ENCODE assay signal across 25 mouse cellular contexts in genomic region chr10:123209517-123209916, GRCm38 (mm10). TPM values are rescaled to one million over a fixed set of nuclear protein-coding genes. Genes with fewer than 3 reads are reported as not detected.
DNase-seq lines count a peak whose midpoint lies in the region; ATAC-seq and TF ChIP-seq lines count a peak whose summit lies in the region.
"Had no signal": no experiment of that assay in that cellular context is flagged by ENCODE, and none has a peak within 500 bp of the region (broad histone marks: within the 10 kb centered on the region; RNA-seq: fewer than 3 reads in every experiment).

No protein-coding gene starts in this region.

- peaks cover 0 to 11% of the 10 kb centered on the region in 2 experiments; a peak in 3 of 4 replicates for H3K4me1 ChIP-seq in CH12.LX (ENCODE audit: control insufficient read depth in 1 of 2, insufficient read depth in 2 of 2)
- H3K4me1 ChIP-seq in MEL (ENCODE audit: control insufficient read depth in 1 of 2, insufficient read depth in 2 of 2, low read length in 2 of 2): no peaks in the 10 kb centered on the region
- no peaks in the 10 kb centered on the region for H3K4me1 ChIP-seq in embryonic facial prominence, embryonic 10.5 days
- H3K4me1 ChIP-seq: embryonic facial prominence, embryonic 15.5 days; forebrain, embryonic 12.5 days; hindbrain, embryonic 13.5 days had no signal

- H3K9me3 ChIP-seq in CH12.LX (replicated peaks; ENCODE audit: low read length) (no peaks in the 10 kb centered on the region), MEL (replicated peaks; ENCODE audit: insufficient read depth, low read length) (no peaks in the 10 kb centered on the region)
- H3K9me3 ChIP-seq in embryonic facial prominence, embryonic 10.5 days: no peaks in the 10 kb centered on the region
- H3K9me3 ChIP-seq: embryonic facial prominence, embryonic 15.5 days; forebrain, embryonic 12.5 days; G1E; hindbrain, embryonic 13.5 days had no signal

- H3K4me3 ChIP-seq in CH12.LX (replicated peaks in 1 of 3; ENCODE audit: low read depth in 2 of 3, low read length in 2 of 3, poor library complexity in 1 of 3): no peak overlapping the region
- H3K4me3 ChIP-seq in MEL (ENCODE audit: control insufficient read depth in 1 of 2, insufficient read depth in 1 of 2, low read depth in 2 of 2, low read length in 2 of 2): peak overlapping the region in 1 of 2 experiments; percentile 43; a peak in 1 of 4 replicates
- no peak overlapping the region for H3K4me3 ChIP-seq in embryonic facial prominence, embryonic 10.5 days
- H3K4me3 ChIP-seq: embryonic facial prominence, embryonic 15.5 days; erythroblast, embryonic 14.5 days; forebrain, embryonic 12.5 days; hindbrain, embryonic 13.5 days had no signal

- H3K4me2 ChIP-seq in CH12.LX (ENCODE audit: insufficient read depth, low read depth, poor library complexity, severe bottlenecking): peak overlapping the region; percentile 4
- H3K4me2 ChIP-seq: embryonic facial prominence, embryonic 15.5 days; forebrain, embryonic 12.5 days; hindbrain, embryonic 13.5 days had no signal

- no peak for TF ChIP-seq POLR2A in CH12.LX (IDR thresholded peaks at IDR 0.05; ENCODE audit: low read depth, low read length)
- no peak for TF ChIP-seq POLR2A in MEL (IDR thresholded peaks at IDR 0.05; ENCODE audit: control insufficient read depth in 1 of 2, insufficient read depth in 1 of 2, low read depth in 1 of 2, low read length in 2 of 2, poor library complexity in 1 of 2)

- no peaks in the 10 kb centered on the region for H3K79me2 ChIP-seq in CH12.LX (replicated peaks; ENCODE audit: control insufficient read depth, extremely low read depth, insufficient read depth, poor library complexity, severe bottlenecking)
- no peaks in the 10 kb centered on the region for H3K79me2 ChIP-seq in MEL (ENCODE audit: control insufficient read depth, insufficient read depth, low read length, poor library complexity)

- no peak for DNase-seq in CH12.LX (ENCODE audit: extremely low read depth)
- DNase-seq in MEL (ENCODE audit: low read depth, low spot score): peak; percentile 23
- DNase-seq in T-cell, adult 2 months (ENCODE audit: low spot score): no peak
- DNase-seq in embryonic facial prominence, embryonic 10.5 days (ENCODE audit: low spot score): no peak
- no peak for DNase-seq in thymus, postnatal 14 days
- no peak for DNase-seq in spleen, postnatal 4 days (ENCODE audit: low spot score in 2 of 2)
- DNase-seq: adrenal gland, postnatal 10 days; cerebellum, adult 18-20 months; cerebellum, adult 9-11 months; cerebellum, postnatal 36 days; gastrocnemius, postnatal 14 days; heart, postnatal 10 days; heart, postnatal 4 days had no signal

- ATAC-seq in erythroid progenitor cell, adult 5-6 weeks (replicated peaks; ENCODE audit: low FRiP score, poor library complexity, severe bottlenecking): 0 out of 2 replicates have a peak, but pooled peaks have one; percentile 30
- ATAC-seq in megakaryocyte progenitor cell, adult 5-6 weeks (replicated peaks; ENCODE audit: poor library complexity): peak; percentile 75
- ATAC-seq: forebrain, embryonic 16.5 days; hindbrain, postnatal 0 days; Patski had no signal

- WGBS in embryonic facial prominence, embryonic 10.5 days: 76% methylated on average over 8 of the region's 8 CpGs

- H3K27me3 ChIP-seq in CH12.LX (replicated peaks) (no peaks in the 10 kb centered on the region), MEL (ENCODE audit: control insufficient read depth in 1 of 2, insufficient read depth in 2 of 2, low read length in 2 of 2) (no peaks in the 10 kb centered on the region)
- H3K27me3 ChIP-seq in embryonic facial prominence, embryonic 10.5 days (replicated peaks; ENCODE audit: low read depth, poor library complexity, severe bottlenecking): no peaks in the 10 kb centered on the region
- H3K27me3 ChIP-seq: embryonic facial prominence, embryonic 15.5 days; forebrain, embryonic 12.5 days; hindbrain, embryonic 13.5 days had no signal

- TF ChIP-seq CTCF in CH12.LX (conservative IDR thresholded peaks at IDR 0.05 in 1 of 2, IDR thresholded peaks at IDR 0.05 in 1 of 2; ENCODE audit: low read depth in 2 of 2, low read length in 2 of 2) (no peak), MEL (IDR thresholded peaks at IDR 0.05 in 2 of 3, conservative IDR thresholded peaks at IDR 0.05 in 1 of 3; ENCODE audit: control insufficient read depth in 1 of 3, insufficient read depth in 1 of 3, low read depth in 2 of 3, low read length in 3 of 3, poor library complexity in 1 of 3, severe bottlenecking in 1 of 3) (no peak)

- H3K27ac ChIP-seq in CH12.LX (ENCODE audit: insufficient read depth, low read depth) (no peak overlapping the region), MEL (ENCODE audit: control insufficient read depth, low read depth, low read length) (no peak overlapping the region)
- H3K27ac ChIP-seq in embryonic facial prominence, embryonic 10.5 days (replicated peaks): no peak overlapping the region
- H3K27ac ChIP-seq: embryonic facial prominence, embryonic 15.5 days; forebrain, embryonic 12.5 days; hindbrain, embryonic 13.5 days; hindbrain, postnatal 0 days had no signal

- in situ Hi-C loops in CH12.LX (cut with MboI; ENCODE audit: low pct_ligation_motif_present, low pct_unique_long_range_greater_than_20kb, low sequenced_read_pairs): no loop called here

- no peak overlapping the region for H3K9ac ChIP-seq in CH12.LX (ENCODE audit: insufficient read depth, low read depth)
- peak overlapping the region; percentile 43 for H3K9ac ChIP-seq in MEL (ENCODE audit: control insufficient read depth, low read depth, low read length, poor library complexity, severe bottlenecking)
- H3K9ac ChIP-seq: embryonic facial prominence, embryonic 15.5 days; forebrain, embryonic 12.5 days; hindbrain, embryonic 13.5 days had no signal

- TF ChIP-seq RAD21 in CH12.LX (IDR thresholded peaks at IDR 0.05; ENCODE audit: low read depth, low read length): no peak
- no peak for TF ChIP-seq RAD21 in MEL (IDR thresholded peaks at IDR 0.05; ENCODE audit: low read depth, low read length)

- dilution Hi-C loops in CH12.LX (cut with MboI; ENCODE audit: extremely low pct_ligation_motif_present, extremely low pct_unique_long_range_greater_than_20kb, low sequenced_read_pairs): no loop called here

- TF ChIP-seq EP300 in CH12.LX (IDR thresholded peaks at IDR 0.05; ENCODE audit: low read length) (no peak), MEL (IDR thresholded peaks at IDR 0.05; ENCODE audit: low read depth in 1 of 2, low read length in 2 of 2) (no peak)

- H3K36me3 ChIP-seq in CH12.LX (replicated peaks in 1 of 2; ENCODE audit: control insufficient read depth in 1 of 2, insufficient read depth in 1 of 2, low read length in 1 of 2) (no peaks in the 10 kb centered on the region), MEL (ENCODE audit: control insufficient read depth in 1 of 2, insufficient read depth in 2 of 2, low read length in 2 of 2) (no peaks in the 10 kb centered on the region)
- H3K36me3 ChIP-seq in embryonic facial prominence, embryonic 10.5 days (replicated peaks): no peaks in the 10 kb centered on the region
- H3K36me3 ChIP-seq: embryonic facial prominence, embryonic 15.5 days; forebrain, embryonic 12.5 days; G1E; hindbrain, embryonic 13.5 days had no signal

TF ChIP-seq in CH12.LX, 34 proteins besides CTCF, POLR2A, EP300 and RAD21:
- TF ChIP-seq ZKSCAN1 (IDR thresholded peaks at IDR 0.05; ENCODE audit: borderline replicate concordance, low read depth, low read length) (no peak), NRF1 (IDR thresholded peaks at IDR 0.05; ENCODE audit: low read depth, low read length) (no peak), ZC3H11A (IDR thresholded peaks at IDR 0.05; ENCODE audit: low read depth, low read length) (no peak), MAZ (IDR thresholded peaks at IDR 0.05; ENCODE audit: low read depth, low read length) (no peak), USF2 (conservative IDR thresholded peaks at IDR 0.05; ENCODE audit: low read depth, low read length) (no peak)

TF ChIP-seq in MEL, 35 proteins besides CTCF, POLR2A, EP300 and RAD21:
- TF ChIP-seq GABPA (IDR thresholded peaks at IDR 0.05; ENCODE audit: low read depth, low read length) (no peak), ZNF384 (IDR thresholded peaks at IDR 0.05; ENCODE audit: low read depth, low read length) (peak; percentile 41; the same call in 1 of the 2 replicates)

RNA-seq across cellular contexts. Expression of gene Usp15, which starts 12.7 kb away (rescaled TPM):
- total RNA-seq in CH12.LX (2012; rRNA removed) (65.4 and 83.5 TPM in 2 replicates), CH12.LX (2014; rRNA removed) (124 and 146 TPM in 2 replicates), MEL (2012; rRNA removed) (98.2 and 118 TPM in 2 replicates)
- polyA plus RNA-seq in CH12.LX (2012; ENCODE audit: insufficient read length, low read depth) (113 and 117 TPM in 2 replicates), MEL (2012; ENCODE audit: insufficient read depth in 1 of 2, insufficient read length in 2 of 2, low read depth in 1 of 2, low replicate concordance in 2 of 2, missing spikeins in 1 of 2) (100 to 1,000 TPM; 117 to 150 TPM)
- 405 and 417 TPM in 2 replicates for total RNA-seq in erythroid progenitor cell, adult 5-6 weeks (2015; ENCODE audit: low replicate concordance)
- total RNA-seq in erythroid progenitor cell, adult 5-6 weeks (2017; ENCODE audit: low replicate concordance): 704 and 813 TPM in 2 replicates
- 129 and 132 TPM in 2 replicates for total RNA-seq in megakaryocyte progenitor cell, adult 5-6 weeks (2015)
- total RNA-seq in megakaryocyte progenitor cell, adult 5-6 weeks (2017): 170 and 218 TPM in 2 replicates
- polyA plus RNA-seq in embryonic facial prominence, embryonic 10.5 days (2016; fragmentation: Nextera tagmentation; extraction: Ambion mirVana): 79.1 and 86.5 TPM in 2 replicates

RNA-seq across cellular contexts. Expression of gene Fam19a2, which starts 54.3 kb away (rescaled TPM):
- total RNA-seq in CH12.LX (2012; rRNA removed) (not detected in 2 replicates), CH12.LX (2014; rRNA removed) (not detected in 2 replicates), MEL (2012; rRNA removed) (not detected in 2 replicates)
- polyA plus RNA-seq in CH12.LX (2012; ENCODE audit: insufficient read length, low read depth) (not detected in 2 replicates), MEL (2012; ENCODE audit: insufficient read depth in 1 of 2, insufficient read length in 2 of 2, low read depth in 1 of 2, low replicate concordance in 2 of 2, missing spikeins in 1 of 2) (not detected)
- total RNA-seq in erythroid progenitor cell, adult 5-6 weeks (2015; ENCODE audit: low replicate concordance): not detected in 2 replicates
- total RNA-seq in erythroid progenitor cell, adult 5-6 weeks (2017; ENCODE audit: low replicate concordance): not detected in 2 replicates
- not detected in 2 replicates for total RNA-seq in megakaryocyte progenitor cell, adult 5-6 weeks (2015)
- not detected in 2 replicates for total RNA-seq in megakaryocyte progenitor cell, adult 5-6 weeks (2017)
- 2.5 and 5.1 TPM in 2 replicates for polyA plus RNA-seq in embryonic facial prominence, embryonic 10.5 days (2016; fragmentation: Nextera tagmentation; extraction: Ambion mirVana)
- total RNA-seq: gastrocnemius, adult 18-20 months had no signal
- polyA plus RNA-seq: G1E; gonadal fat pad, adult 2 months had no signal

Comparison
In these comparisons a context has a peak if more than half of its experiments do, and no peak if none do; other contexts are left out.
1. Of the 35 proteins assayed by ChIP-seq in both MEL and CH12.LX: peak only in MEL: ZNF384; only in CH12.LX: none; in both: none; in neither: 34.